In genomic region chr7:19327128-19327527, GRCm38 (mm10) we compare ENCODE assay signal across 8 mouse cellular contexts. TPM values are rescaled to one million over a fixed set of nuclear protein-coding genes. Genes with fewer than 3 reads are reported as not detected.
DNase-seq lines count a peak whose midpoint lies in the region; ATAC-seq and TF ChIP-seq lines count a peak whose summit lies in the region.

No protein-coding gene starts in this region.

- DNase-seq in R1 (ENCODE audit: low read depth, low spot score): peak; percentile 89
- DNase-seq in cerebellum, postnatal 14 days: peak; percentile 74 to 81
- peak; percentile 64 to 80 for DNase-seq in frontal cortex, postnatal 25 days (ENCODE audit: low spot score in 2 of 2)
- peak; percentile 86 to 87 for DNase-seq in left cerebral cortex, adult 2 months (ENCODE audit: extremely low spot score in 1 of 2, low spot score in 2 of 2)
- DNase-seq in lung, postnatal 4 days: peak; percentile 91 to 94
- DNase-seq in right cerebral cortex, adult 18-20 months: peak; percentile 93
- DNase-seq in thymus, adult 2 months: no peak

- H3K4me3 ChIP-seq in hindbrain, embryonic 13.5 days: peak overlapping the region; percentile 41
- peak overlapping the region; percentile 47 for H3K4me3 ChIP-seq in left cerebral cortex, adult 2 months
- no peak overlapping the region for H3K4me3 ChIP-seq in thymus, adult 2 months (ENCODE audit: control insufficient read depth, insufficient read depth, low read length)

- H3K9ac ChIP-seq in hindbrain, embryonic 13.5 days: peak overlapping the region; percentile 63

- under 1% methylated on average over 22 of the region's 22 CpGs for WGBS in hindbrain, embryonic 13.5 days
- 14% methylated on average over 22 of the region's 22 CpGs for WGBS in thymus, adult 2 months

- H3K36me3 ChIP-seq in hindbrain, embryonic 13.5 days: no peaks in the 10 kb centered on the region
- no peaks in the 10 kb centered on the region for H3K36me3 ChIP-seq in thymus, adult 2 months (ENCODE audit: control insufficient read depth, insufficient read depth, low read length)

- peak; percentile 53 for ATAC-seq in hindbrain, embryonic 13.5 days (ENCODE audit: low FRiP score)

- H3K9me3 ChIP-seq in hindbrain, embryonic 13.5 days: no peaks in the 10 kb centered on the region

- TF ChIP-seq CTCF in left cerebral cortex, adult 2 months (IDR thresholded peaks at IDR 0.05): no peak
- no peak for TF ChIP-seq CTCF in thymus, adult 2 months (IDR thresholded peaks at IDR 0.05; ENCODE audit: borderline replicate concordance, control insufficient read depth, extremely low read depth, insufficient read depth, low read length, poor library complexity)

- peak overlapping the region; percentile 68 for H3K4me2 ChIP-seq in hindbrain, embryonic 13.5 days

- intact Hi-C loops in left cerebral cortex, adult 2 months (cut with DNase I): no loop called here

- H3K27ac ChIP-seq in hindbrain, embryonic 13.5 days: peak overlapping the region; percentile 60; the same call in 1 of the 2 replicates
- peak overlapping the region; percentile 92 for H3K27ac ChIP-seq in left cerebral cortex, adult 2 months
- H3K27ac ChIP-seq in thymus, adult 2 months (ENCODE audit: control insufficient read depth, insufficient read depth, low read length): no peak overlapping the region

- TF ChIP-seq POLR2A in thymus, adult 2 months (IDR thresholded peaks at IDR 0.05; ENCODE audit: control insufficient read depth, extremely low read depth, insufficient read depth, low read length, poor library complexity): no peak

- 0 out of 2 replicates have a peak, but pooled peaks cover 15% of the 10 kb centered on the region for H3K27me3 ChIP-seq in hindbrain, embryonic 13.5 days
- peaks cover 5% of the 10 kb centered on the region for H3K27me3 ChIP-seq in thymus, adult 2 months (ENCODE audit: control insufficient read depth, insufficient read depth, low read length)

- H3K4me1 ChIP-seq in hindbrain, embryonic 13.5 days (replicated peaks): peaks cover 18% of the 10 kb centered on the region
- peaks cover 3% of the 10 kb centered on the region; the same call in 1 of the 2 replicates for H3K4me1 ChIP-seq in thymus, adult 2 months (replicated peaks; ENCODE audit: control insufficient read depth, insufficient read depth, low read length)

RNA-seq across cellular contexts. Expression of gene Fosb, which starts 17.3 kb away (rescaled TPM):
- 0.06 and 0.08 TPM in 2 replicates for polyA plus RNA-seq in hindbrain, embryonic 13.5 days (2015; fragmentation: Nextera tagmentation; extraction: Ambion mirVana)
- total RNA-seq in left cerebral cortex, adult 2 months (2021): 10 to 100 TPM; 27.0 to 59.5 TPM
- polyA plus RNA-seq in thymus, adult 2 months (2012; rRNA removed): 1.8 and 1.9 TPM in 2 replicates

RNA-seq across cellular contexts. Expression of gene Ercc1, which starts 17.4 kb away (rescaled TPM):
- 84.9 and 96.6 TPM in 2 replicates for polyA plus RNA-seq in hindbrain, embryonic 13.5 days (2015; fragmentation: Nextera tagmentation; extraction: Ambion mirVana)
- 10 to 100 TPM; 48.9 to 51.8 TPM for total RNA-seq in left cerebral cortex, adult 2 months (2021)
- 62.3 and 63.6 TPM in 2 replicates for polyA plus RNA-seq in thymus, adult 2 months (2012; rRNA removed)

RNA-seq across cellular contexts. Expression of gene Cd3eap, which starts 32.2 kb away (rescaled TPM):
- polyA plus RNA-seq in hindbrain, embryonic 13.5 days (2015; fragmentation: Nextera tagmentation; extraction: Ambion mirVana): 20.9 and 22.1 TPM in 2 replicates
- total RNA-seq in left cerebral cortex, adult 2 months (2021): 10 to 100 TPM; 17.0 to 17.8 TPM
- polyA plus RNA-seq in thymus, adult 2 months (2012; rRNA removed): 7.5 and 8.0 TPM in 2 replicates

RNA-seq across cellular contexts. Expression of gene Ppp1r13l, which starts 32.4 kb away (rescaled TPM):
- polyA plus RNA-seq in hindbrain, embryonic 13.5 days (2015; fragmentation: Nextera tagmentation; extraction: Ambion mirVana): 1.4 and 2.2 TPM in 2 replicates
- 1 to 10 TPM; 7.7 to 7.8 TPM for total RNA-seq in left cerebral cortex, adult 2 months (2021)
- 13.6 and 14.2 TPM in 2 replicates for polyA plus RNA-seq in thymus, adult 2 months (2012; rRNA removed)

RNA-seq across cellular contexts. Expression of gene Rtn2, which starts 44.7 kb away (rescaled TPM):
- polyA plus RNA-seq in hindbrain, embryonic 13.5 days (2015; fragmentation: Nextera tagmentation; extraction: Ambion mirVana): 101 and 104 TPM in 2 replicates
- 100 to 1,000 TPM; 110 to 122 TPM for total RNA-seq in left cerebral cortex, adult 2 months (2021)
- 3.0 and 19.9 TPM in 2 replicates for polyA plus RNA-seq in thymus, adult 2 months (2012; rRNA removed)
